Mouse (Mus musculus) lung, embryonic 15.5 days (tissue): ENCODE results near the gene Rwdd2b. TPM values are rescaled to one million over a fixed set of nuclear protein-coding genes. Genes with fewer than 3 reads are reported as not detected.

ENCODE experiments used
- ATAC-seq: fragments of 200-750 bp; cut with Nextera tagmentation; 2 replicates; pipeline ENCODE4 v1.8.0; 2017; ENCODE audit warnings: moderate number of reproducible peaks, borderline replicate concordance; ENCODE audit not compliant: low FRiP score, low TSS enrichment; ENCODE audit errors: extremely low read depth
- H3K27ac ChIP-seq: fragments of 300-500 bp; sonication (generic); 2 replicates; pipeline ENCODE4 v1.5.1; 2015; ENCODE audit warnings: moderate library complexity, mild to moderate bottlenecking, inconsistent platforms
- H3K27me3 ChIP-seq: fragments of 300-500 bp; sonication (generic); 2 replicates; pipeline ENCODE4 v1.6.1; 2015; ENCODE audit warnings: inconsistent platforms
- H3K36me3 ChIP-seq: fragments of 300-500 bp; sonication (generic); 2 replicates; pipeline ENCODE4 v1.6.1; 2015; ENCODE audit warnings: inconsistent platforms
- H3K4me1 ChIP-seq: fragments of 300-500 bp; sonication (generic); 2 replicates; pipeline ENCODE4 v1.6.1; 2015; ENCODE audit warnings: inconsistent platforms
- H3K4me2 ChIP-seq: fragments of 300-500 bp; sonication (generic); 2 replicates; pipeline ENCODE4 v1.6.1; 2015; ENCODE audit warnings: inconsistent platforms, mild to moderate bottlenecking, moderate library complexity
- H3K4me3 ChIP-seq: fragments of 300-500 bp; sonication (generic); 2 replicates; pipeline ENCODE4 v1.5.1; 2015; ENCODE audit warnings: mild to moderate bottlenecking, inconsistent platforms
- H3K9ac ChIP-seq: fragments of 300-500 bp; sonication (generic); 2 replicates; pipeline ENCODE4 v1.6.1; 2015; ENCODE audit warnings: inconsistent platforms
- H3K9me3 ChIP-seq: fragments of 300-500 bp; sonication (generic); 2 replicates; pipeline ENCODE4 v1.6.1; 2016; ENCODE audit warnings: inconsistent platforms
- WGBS: fragments of 180-500 bp; shearing (Covaris S2); methylation state at CpG from one replicate; pipeline ENCODE4 v1.1.7; 2015; 5-methylcytosine and 5-hydroxymethylcytosine counted together
- polyA plus RNA-seq: library from polyadenylated mRNA; unstranded; fragments of >200 nt; fragmentation: Nextera tagmentation; extraction: Ambion mirVana; gene quantifications from 2 replicates; pipeline ENCODE4 v1.2.1, GENCODE M21; 2015

Gene Rwdd2b
- polyA plus RNA-seq, result 11.6 and 11.9 TPM in 2 replicates

- ATAC-seq, result peak; percentile 93
- H3K36me3 ChIP-seq, result no peaks in the 10 kb centered on the region
- H3K4me3 ChIP-seq, result peak within 1 kb of the TSS; percentile 88
- peaks cover 27% of the 10 kb centered on the region; the same call in 1 of the 2 replicates for H3K4me1 ChIP-seq
- WGBS, result under 1% methylated on average over 38 of the region's 38 CpGs
- H3K4me2 ChIP-seq, result peak within 1 kb of the TSS; percentile 62
- peak within 1 kb of the TSS; percentile 91 for H3K27ac ChIP-seq
- peak within 1 kb of the TSS; percentile 91 for H3K9ac ChIP-seq
- no peaks in the 10 kb centered on the region for H3K9me3 ChIP-seq
- no peaks in the 10 kb centered on the region for H3K27me3 ChIP-seq
Measured at GRCm38 (mm10) chr16:87440184-87440686, at the start of gene Rwdd2b. Rwdd2b (minus strand) TSS chr16:87440573.

DNA sequence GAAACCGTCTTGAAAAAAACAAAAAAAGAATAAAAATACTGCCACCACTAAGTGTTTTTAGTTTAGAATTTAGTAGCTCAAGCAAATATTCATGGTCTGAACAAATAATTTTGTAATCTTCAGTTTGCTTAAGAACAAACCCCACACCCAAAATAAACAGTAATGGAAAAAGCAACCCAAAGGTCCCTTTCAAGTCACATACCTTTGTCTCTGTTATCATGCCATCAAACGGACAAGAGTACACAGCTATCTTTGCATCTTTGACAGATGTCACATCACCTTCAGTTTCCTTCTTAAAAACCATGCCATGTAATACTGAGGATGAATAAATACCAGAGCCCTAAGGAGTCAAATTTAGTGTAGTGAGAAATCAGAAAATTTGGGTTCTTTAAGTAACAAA, 48.2 kb upstream of the Rwdd2b start:
- Histone ChIP-seq H3K9me3 (no peaks in the 10 kb centered on the region), H3K27me3 (no peaks in the 10 kb centered on the region), H3K36me3 (peaks cover 92% of the 10 kb centered on the region), H3K9ac (no peak overlapping the region), H3K4me3 (no peak overlapping the region), H3K4me1 (no peaks in the 10 kb centered on the region), H3K4me2 (no peak overlapping the region), H3K27ac (no peak overlapping the region)
- ATAC-seq, result no peak
- 64% methylated on average over 2 of the region's 2 CpGs for WGBS

GRCm38 (mm10) chr16:87486739-87487138, 46.4 kb upstream of the Rwdd2b start:
- Histone ChIP-seq H3K4me3 (no peak overlapping the region), H3K27ac (no peak overlapping the region), H3K4me1 (no peaks in the 10 kb centered on the region), H3K27me3 (no peaks in the 10 kb centered on the region), H3K9ac (no peak overlapping the region), H3K9me3 (no peaks in the 10 kb centered on the region), H3K36me3 (peaks cover 94% of the 10 kb centered on the region), H3K4me2 (no peak overlapping the region)
- WGBS, result 96% methylated on average over 5 of the region's 5 CpGs
- ATAC-seq, result no peak

DNA sequence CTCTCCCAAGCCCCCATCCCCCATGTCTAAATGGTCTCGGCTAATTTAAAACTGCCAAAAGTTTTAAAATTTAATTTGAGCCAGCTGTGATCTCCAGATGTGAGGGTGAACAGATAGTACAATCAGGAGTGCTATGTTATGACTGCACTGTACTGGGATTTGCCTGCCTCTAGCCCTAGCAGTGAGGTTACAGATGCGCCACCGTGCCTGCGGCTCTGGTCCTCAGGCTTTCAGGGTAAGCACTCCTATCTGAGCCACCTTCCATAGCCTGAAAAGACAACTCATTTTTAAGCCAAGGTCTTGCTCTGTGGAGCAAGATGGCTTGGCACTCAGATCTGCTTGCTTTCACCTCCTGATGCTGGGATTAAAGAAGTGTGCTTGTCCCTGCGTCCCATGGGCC, 44.0 kb upstream of the Rwdd2b start:
- Histone ChIP-seq H3K27ac (no peak overlapping the region), H3K4me2 (no peak overlapping the region), H3K9me3 (no peaks in the 10 kb centered on the region), H3K4me1 (no peaks in the 10 kb centered on the region), H3K27me3 (no peaks in the 10 kb centered on the region), H3K36me3 (peaks cover 88% of the 10 kb centered on the region), H3K4me3 (no peak overlapping the region), H3K9ac (no peak overlapping the region)
- WGBS, result 88% methylated on average over 5 of the region's 5 CpGs
- ATAC-seq, result no peak

GRCm38 (mm10) chr16:87470579-87470978, 30.2 kb upstream of the Rwdd2b start:
- Histone ChIP-seq H3K27me3 (no peaks in the 10 kb centered on the region), H3K9me3 (no peaks in the 10 kb centered on the region), H3K27ac (no peak overlapping the region), H3K4me2 (no peak overlapping the region), H3K9ac (no peak overlapping the region), H3K4me3 (no peak overlapping the region), H3K36me3 (peaks cover 76% of the 10 kb centered on the region), H3K4me1 (no peaks in the 10 kb centered on the region)
- WGBS, result 84% methylated on average over 4 of the region's 4 CpGs
- ATAC-seq, result no peak

- H3K4me2 ChIP-seq, result no peak overlapping the region
- no peaks in the 10 kb centered on the region for H3K9me3 ChIP-seq
- H3K27me3 ChIP-seq, result no peaks in the 10 kb centered on the region
- H3K36me3 ChIP-seq, result peaks cover 16% of the 10 kb centered on the region; the same call in 1 of the 2 replicates
- no peak overlapping the region for H3K27ac ChIP-seq
- peaks cover 18% of the 10 kb centered on the region for H3K4me1 ChIP-seq
- H3K4me3 ChIP-seq, result no peak overlapping the region
- WGBS, result 95% methylated on average over 3 of the region's 3 CpGs
- H3K9ac ChIP-seq, result no peak overlapping the region
- ATAC-seq, result no peak
Measured at GRCm38 (mm10) chr16:87458752-87459151, 18.4 kb upstream of the Rwdd2b start.

DNA sequence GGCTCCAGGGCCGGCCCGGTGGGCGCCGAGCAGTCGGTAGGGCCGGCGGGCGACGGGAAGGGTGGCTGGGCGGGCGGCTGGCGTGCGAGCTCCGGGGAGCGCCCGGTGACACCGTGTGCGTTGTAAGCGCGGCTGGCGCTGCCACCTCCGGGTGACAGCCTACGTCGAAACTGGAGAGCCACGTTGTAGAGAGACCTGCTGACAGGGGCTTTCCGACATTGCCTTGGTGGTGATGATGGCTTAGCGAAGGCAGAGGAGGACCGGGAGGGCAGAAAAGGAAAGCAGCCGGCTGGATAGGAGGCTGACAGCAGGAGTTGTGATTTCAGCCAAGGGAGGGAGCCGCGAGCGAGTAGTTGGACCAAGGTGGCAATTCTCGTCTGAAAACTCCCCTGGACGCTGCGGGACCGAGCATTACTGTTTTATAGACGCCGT, 14.8 kb upstream of the Rwdd2b start:
- H3K9ac ChIP-seq, result peak overlapping the region; percentile 90
- H3K27me3 ChIP-seq, result no peaks in the 10 kb centered on the region
- peak overlapping the region; percentile 85 for H3K4me2 ChIP-seq
- H3K36me3 ChIP-seq, result 0 out of 2 replicates have a peak, but pooled peaks cover 2% of the 10 kb centered on the region
- H3K4me3 ChIP-seq, result peak overlapping the region; percentile 92
- no peaks in the 10 kb centered on the region for H3K9me3 ChIP-seq
- 0% methylated on average over 38 of the region's 38 CpGs for WGBS
- no peak; the same call in 1 of the 2 replicates for ATAC-seq
- peaks cover 18% of the 10 kb centered on the region for H3K4me1 ChIP-seq
- H3K27ac ChIP-seq, result peak overlapping the region; percentile 68

GRCm38 (mm10) chr16:87454419-87455179, 14.2 kb upstream of the Rwdd2b start, which contains the start of gene Usp16:
Usp16 (plus strand) TSS chr16:87454703.
- peak within 1 kb of the TSS; percentile 90 for H3K9ac ChIP-seq
- H3K4me3 ChIP-seq, result peak within 1 kb of the TSS; percentile 92
- H3K9me3 ChIP-seq, result no peaks in the 10 kb centered on the region
- no peaks in the 10 kb centered on the region for H3K27me3 ChIP-seq
- WGBS, result 8% methylated on average over 45 of the region's 45 CpGs
- H3K36me3 ChIP-seq, result 0 out of 2 replicates have a peak, but pooled peaks cover 2% of the 10 kb centered on the region
- H3K27ac ChIP-seq, result peak within 1 kb of the TSS; percentile 68
- H3K4me1 ChIP-seq, result peaks cover 18% of the 10 kb centered on the region
- peak within 1 kb of the TSS; percentile 85 for H3K4me2 ChIP-seq
- ATAC-seq, result peak; percentile 97

GRCm38 (mm10) chr16:87453226-87453625, 12.9 kb upstream of the Rwdd2b start:
- 78% methylated on average over 2 of the region's 2 CpGs for WGBS
- no peak overlapping the region for H3K27ac ChIP-seq
- no peaks in the 10 kb centered on the region for H3K9me3 ChIP-seq
- H3K4me1 ChIP-seq, result peaks cover 18% of the 10 kb centered on the region
- no peaks in the 10 kb centered on the region for H3K36me3 ChIP-seq
- H3K4me3 ChIP-seq, result no peak overlapping the region
- H3K4me2 ChIP-seq, result no peak overlapping the region
- H3K9ac ChIP-seq, result no peak overlapping the region
- no peak for ATAC-seq
- H3K27me3 ChIP-seq, result no peaks in the 10 kb centered on the region

- no peaks in the 10 kb centered on the region for H3K9me3 ChIP-seq
- H3K27me3 ChIP-seq, result no peaks in the 10 kb centered on the region
- no peak overlapping the region for H3K4me3 ChIP-seq
- WGBS, result 87% methylated on average over 3 of the region's 3 CpGs
- H3K27ac ChIP-seq, result no peak overlapping the region
- H3K4me2 ChIP-seq, result no peak overlapping the region
- H3K36me3 ChIP-seq, result no peaks in the 10 kb centered on the region
- H3K9ac ChIP-seq, result no peak overlapping the region
- peaks cover 21% of the 10 kb centered on the region; the same call in 1 of the 2 replicates for H3K4me1 ChIP-seq
- ATAC-seq, result no peak
Measured at GRCm38 (mm10) chr16:87445528-87445927, 5.2 kb upstream of the Rwdd2b start.

DNA sequence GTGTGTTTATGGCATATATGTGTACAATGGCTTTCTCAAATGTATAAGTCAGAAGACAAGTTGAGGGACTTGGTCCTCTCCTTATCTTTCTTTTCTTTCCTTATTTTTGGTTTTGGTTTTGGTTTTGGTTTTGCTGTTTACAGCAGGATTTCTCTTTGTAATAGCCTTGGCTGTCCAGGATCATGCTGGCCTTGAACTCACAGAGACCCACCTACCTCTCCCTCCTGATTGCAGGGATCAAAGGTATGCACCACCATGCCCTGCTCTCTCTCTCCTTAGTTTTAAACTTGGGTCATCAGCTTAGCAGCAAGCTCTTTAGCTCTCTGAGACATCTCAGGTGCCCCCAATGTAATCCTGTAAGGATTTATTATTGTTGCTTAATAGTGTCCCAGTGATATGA, 4.7 kb upstream of the Rwdd2b start:
- H3K4me2 ChIP-seq, result no peak overlapping the region
- peaks cover 21% of the 10 kb centered on the region; the same call in 1 of the 2 replicates for H3K4me1 ChIP-seq
- H3K27ac ChIP-seq, result no peak overlapping the region
- H3K4me3 ChIP-seq, result no peak overlapping the region
- no peak overlapping the region for H3K9ac ChIP-seq
- H3K27me3 ChIP-seq, result no peaks in the 10 kb centered on the region
- H3K9me3 ChIP-seq, result no peaks in the 10 kb centered on the region
- no peak for ATAC-seq
- H3K36me3 ChIP-seq, result no peaks in the 10 kb centered on the region

GRCm38 (mm10) chr16:87444071-87444470, 3.7 kb upstream of the Rwdd2b start:
- Histone ChIP-seq H3K4me1 (peaks cover 27% of the 10 kb centered on the region; the same call in 1 of the 2 replicates), H3K27ac (no peak overlapping the region), H3K9me3 (no peaks in the 10 kb centered on the region), H3K4me2 (no peak overlapping the region), H3K4me3 (no peak overlapping the region), H3K36me3 (no peaks in the 10 kb centered on the region), H3K27me3 (no peaks in the 10 kb centered on the region), H3K9ac (no peak overlapping the region)
- ATAC-seq, result no peak
- WGBS, result 45% methylated on average over 1 of the region's 1 CpGs
